Mouse (Mus musculus) urinary bladder, postnatal 10 days (tissue): ENCODE measurements around the gene Ablim1.

Experiments used
- DNase-seq: peaks from one replicate; pipeline ENCODE4 v3.0.0; 2022; ENCODE audit warnings: low spot score

Gene Ablim1

GRCm38 (mm10) chr19:57066313-57066712, 248.4 kb downstream of the Ablim1 start:
- no peak for DNase-seq

GRCm38 (mm10) chr19:57062746-57063145, 252.0 kb downstream of the Ablim1 start:
- DNase-seq, result no peak

GRCm38 (mm10) chr19:57059018-57059580, 255.6 kb downstream of the Ablim1 start:
- no peak for DNase-seq

GRCm38 (mm10) chr19:57057568-57057967, 257.2 kb downstream of the Ablim1 start:
- DNase-seq, result no peak

GRCm38 (mm10) chr19:57055215-57056120, 259.3 kb downstream of the Ablim1 start:
- DNase-seq, result no peak

GRCm38 (mm10) chr19:57052959-57053358, 261.8 kb downstream of the Ablim1 start:
- DNase-seq, result no peak

- DNase-seq, result no peak
Measured at GRCm38 (mm10) chr19:57052016-57052415, 262.7 kb downstream of the Ablim1 start.

- DNase-seq, result no peak
Measured at GRCm38 (mm10) chr19:57049592-57050090, 265.1 kb downstream of the Ablim1 start.

- DNase-seq, result no peak
Measured at GRCm38 (mm10) chr19:57047671-57048320, 266.9 kb downstream of the Ablim1 start.

- no peak for DNase-seq
Measured at GRCm38 (mm10) chr19:57039258-57039657, 275.5 kb downstream of the Ablim1 start.

GRCm38 (mm10) chr19:57036860-57037259, 277.9 kb downstream of the Ablim1 start:
- no peak for DNase-seq

- DNase-seq, result peak; percentile 26
Measured at GRCm38 (mm10) chr19:57031582-57031981, 283.1 kb downstream of the Ablim1 start.

GRCm38 (mm10) chr19:57029461-57029860, 285.3 kb downstream of the Ablim1 start:
- DNase-seq, result no peak

GRCm38 (mm10) chr19:57028327-57029179, 286.2 kb downstream of the Ablim1 start:
- no peak for DNase-seq

- DNase-seq, result no peak
Measured at GRCm38 (mm10) chr19:57026501-57026900, 288.2 kb downstream of the Ablim1 start.

- no peak for DNase-seq
Measured at GRCm38 (mm10) chr19:57017785-57018179, 296.9 kb downstream of the Ablim1 start.

- no peak for DNase-seq
Measured at GRCm38 (mm10) chr19:57016995-57017784, 297.5 kb downstream of the Ablim1 start.

GRCm38 (mm10) chr19:57014808-57015207, 299.9 kb downstream of the Ablim1 start:
- DNase-seq, result no peak

GRCm38 (mm10) chr19:57013271-57013677, 301.4 kb downstream of the Ablim1 start:
- DNase-seq, result no peak

GRCm38 (mm10) chr19:57012068-57012467, 302.7 kb downstream of the Ablim1 start:
- no peak for DNase-seq

GRCm38 (mm10) chr19:57010064-57010463, 304.7 kb downstream of the Ablim1 start:
- no peak for DNase-seq
